Mouse (Mus musculus) midbrain, postnatal 0 days (tissue): ENCODE data around the gene Tbc1d17. TPM values are rescaled to one million over a fixed set of nuclear protein-coding genes. Genes with fewer than 3 reads are reported as not detected.

Experiments
- ATAC-seq: fragments of 200-750 bp; cut with Nextera tagmentation; 2 replicates; pipeline ENCODE4 v1.8.0; 2017; ENCODE audit warnings: moderate number of reproducible peaks, mild to moderate bottlenecking, moderate TSS enrichment, moderate library complexity; ENCODE audit not compliant: low FRiP score
- DNase-seq: peaks from one replicate; pipeline ENCODE4 v3.0.0-alpha.2; 2015; ENCODE audit warnings: low spot score
- H3K27ac ChIP-seq: fragments of 300-500 bp; sonication (generic); 2 replicates; pipeline ENCODE4 v1.5.1; 2014; ENCODE audit warnings: low read depth, mild to moderate bottlenecking, low read length, mixed read lengths
- H3K27me3 ChIP-seq: fragments of 300-500 bp; sonication (generic); 2 replicates; pipeline ENCODE4 v1.6.1; 2014; ENCODE audit warnings: low read length, control low read depth, mixed read lengths; ENCODE audit not compliant: insufficient read depth
- H3K36me3 ChIP-seq: fragments of 300-500 bp; sonication (generic); 2 replicates; pipeline ENCODE4 v1.6.1; 2014; ENCODE audit warnings: low read length, control low read depth, mixed read lengths; ENCODE audit not compliant: insufficient read depth
- H3K4me1 ChIP-seq: fragments of 300-500 bp; sonication (generic); 2 replicates; pipeline ENCODE4 v1.6.1; 2014; ENCODE audit warnings: mild to moderate bottlenecking, control low read depth, antibody characterized with exemption, low read length, mixed read lengths; ENCODE audit not compliant: insufficient read depth
- H3K4me2 ChIP-seq: fragments of 300-500 bp; sonication (generic); 2 replicates; pipeline ENCODE4 v1.6.1; 2014; ENCODE audit warnings: low read depth, mild to moderate bottlenecking, low read length, mixed read lengths; ENCODE audit not compliant: poor library complexity, severe bottlenecking
- H3K4me3 ChIP-seq: fragments of 300-500 bp; sonication (generic); 2 replicates; pipeline ENCODE4 v1.5.1; 2014; ENCODE audit warnings: low read depth, mild to moderate bottlenecking, low read length, moderate library complexity
- H3K9ac ChIP-seq: fragments of 300-500 bp; sonication (generic); replicated peaks from 2 replicates; pipeline ENCODE4 v1.6.1; 2014; ENCODE audit warnings: mild to moderate bottlenecking, low read length, moderate library complexity, mixed read lengths; ENCODE audit not compliant: poor library complexity, severe bottlenecking
- H3K9me3 ChIP-seq: fragments of 300-500 bp; sonication (generic); 2 replicates; pipeline ENCODE4 v1.6.1; 2016; ENCODE audit warnings: low read length, control low read depth
- CTCF ChIP-seq: IDR thresholded peaks from 2 replicates; pipeline ENCODE4 v1.5.1; 2016; ENCODE audit warnings: antibody characterized with exemption, mild to moderate bottlenecking
- WGBS: fragments of 180-500 bp; shearing (Covaris S2); extraction: QIAGEN DNeasy Blood & Tissue Kit; methylation state at CpG from one replicate; pipeline ENCODE4 v1.1.7; 2014; 5-methylcytosine and 5-hydroxymethylcytosine counted together
- polyA plus RNA-seq: library from polyadenylated mRNA; unstranded; fragments of >200 nt; fragmentation: Nextera tagmentation; extraction: Ambion mirVana; gene quantifications from 2 replicates; pipeline ENCODE4 v1.2.1, GENCODE M21; 2015
- total RNA-seq: library from RNA; depleted of rRNA; stranded (reverse); fragments of >200 nt; gene quantifications from 2 replicates; pipeline ENCODE4 v1.2.3, GENCODE M21; 2014; rRNA removed

Tbc1d17 gene
- 79.7 and 129 TPM in 2 replicates for total RNA-seq
- polyA plus RNA-seq: 115 and 126 TPM in 2 replicates

DNA sequence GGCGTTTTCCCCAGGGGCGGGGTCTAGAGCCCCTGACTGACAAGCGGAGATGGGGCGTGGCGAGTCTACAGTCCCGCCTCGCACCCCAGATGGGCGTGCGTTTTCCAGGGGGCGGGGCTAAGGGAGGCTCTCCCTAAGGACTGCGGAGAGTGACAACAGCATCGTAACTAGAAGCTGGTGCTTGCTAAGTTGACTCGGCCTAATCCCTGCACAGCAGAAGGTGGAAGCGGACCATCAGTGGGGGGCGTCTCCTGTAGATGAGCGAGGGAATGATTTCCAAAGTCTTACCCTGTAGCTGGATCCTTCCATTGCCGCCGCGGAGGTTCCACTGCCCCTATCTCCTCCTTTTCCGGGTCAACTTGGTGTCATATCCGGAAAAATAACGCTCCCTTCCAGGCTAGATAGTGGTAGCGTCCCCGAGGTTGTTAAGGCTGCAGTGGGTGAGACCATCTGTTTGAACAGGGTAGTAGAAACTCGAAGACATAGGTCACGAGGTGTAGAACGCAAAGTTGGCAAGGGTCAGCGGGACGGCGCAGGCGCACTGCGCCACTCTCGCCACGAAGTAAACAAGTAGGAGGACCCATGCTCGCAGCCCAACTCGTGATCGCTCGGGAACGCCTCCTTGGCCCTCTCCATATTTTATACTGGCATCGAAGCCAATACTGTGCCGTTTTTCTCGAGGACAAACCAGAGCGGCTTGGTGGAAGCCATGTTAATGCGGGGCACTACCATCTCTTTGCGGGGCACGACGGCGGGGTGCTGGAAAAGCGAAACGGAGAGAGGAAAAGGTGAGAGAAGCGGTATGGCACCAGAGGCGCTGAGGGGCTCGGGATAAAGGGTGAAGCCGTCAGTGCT lies at the start of gene Tbc1d17, which contains the start of gene Akt1s1:
TSS of gene Tbc1d17 (minus strand) at position 519 of the 855 bp plus-strand sequence.
TSS of gene Akt1s1 (plus strand) at position 431 of the 855 bp plus-strand sequence.
- Histone ChIP-seq H3K4me1 (peaks cover 13% of the 10 kb centered on the region; the same call in 1 of the 2 replicates), H3K27me3 (no peaks in the 10 kb centered on the region), H3K27ac (peak within 1 kb of the TSS; percentile 98), H3K4me2 (peak within 1 kb of the TSS; percentile 75), H3K9me3 (no peaks in the 10 kb centered on the region), H3K36me3 (peaks cover 37% of the 10 kb centered on the region), H3K9ac (peak within 1 kb of the TSS; percentile 87), H3K4me3 (peak within 1 kb of the TSS; percentile 64)
- whole genome bisulfite sequencing: under 1% methylated on average over 54 of the region's 54 CpGs
- no peak for TF ChIP-seq CTCF
- DNase-seq (peak; percentile 100), ATAC-seq (peak; percentile 90)

DNA sequence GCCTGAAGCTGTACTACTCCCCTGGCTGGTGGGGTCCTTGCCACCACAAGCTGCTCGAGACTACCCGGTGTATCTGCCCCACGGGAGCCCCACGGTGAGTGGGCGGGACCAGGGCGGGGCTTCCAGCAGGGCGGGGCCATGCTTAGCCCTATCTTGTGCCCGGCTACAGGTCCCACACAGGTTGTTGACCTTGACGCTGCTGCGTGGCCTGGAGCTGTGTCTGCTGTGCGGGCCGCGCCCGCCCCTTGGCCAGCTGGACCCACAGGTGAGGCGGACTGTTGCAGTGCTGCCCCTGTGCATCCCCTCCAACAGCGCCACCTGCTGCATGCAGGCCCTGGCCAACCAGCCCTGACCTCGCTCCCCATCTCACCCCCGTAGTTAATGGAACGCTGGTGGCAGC lies 49.7 kb upstream of the Tbc1d17 start:
- no peaks in the 10 kb centered on the region for H3K9me3 ChIP-seq
- H3K27ac ChIP-seq: no peak overlapping the region
- no peak overlapping the region; the same call in 1 of the 2 replicates for H3K4me2 ChIP-seq
- DNase-seq (no peak), ATAC-seq (no peak)
- peaks cover 19% of the 10 kb centered on the region for H3K4me1 ChIP-seq
- 37% methylated on average over 12 of the region's 19 CpGs for WGBS
- no peak overlapping the region for H3K9ac ChIP-seq
- peaks cover 38% of the 10 kb centered on the region for H3K36me3 ChIP-seq
- TF ChIP-seq CTCF: peak; percentile 49
- no peaks in the 10 kb centered on the region for H3K27me3 ChIP-seq
- no peak overlapping the region for H3K4me3 ChIP-seq

- no peak for TF ChIP-seq CTCF
- 18% methylated on average over 10 of the region's 10 CpGs for WGBS
- no peaks in the 10 kb centered on the region for H3K9me3 ChIP-seq
- H3K4me1 ChIP-seq: peaks cover 23% of the 10 kb centered on the region
- ATAC-seq (no peak), DNase-seq (no peak)
- H3K9ac ChIP-seq: peak overlapping the region; percentile 81
- H3K36me3 ChIP-seq: peaks cover 19% of the 10 kb centered on the region
- peak overlapping the region; percentile 91 for H3K27ac ChIP-seq
- peak overlapping the region; percentile 70 for H3K4me2 ChIP-seq
- H3K4me3 ChIP-seq: peak overlapping the region; percentile 57
- no peaks in the 10 kb centered on the region for H3K27me3 ChIP-seq
These were observed 47.6 kb upstream of the Tbc1d17 start for GRCm38 (mm10) chr7:44896499-44896898.

DNA sequence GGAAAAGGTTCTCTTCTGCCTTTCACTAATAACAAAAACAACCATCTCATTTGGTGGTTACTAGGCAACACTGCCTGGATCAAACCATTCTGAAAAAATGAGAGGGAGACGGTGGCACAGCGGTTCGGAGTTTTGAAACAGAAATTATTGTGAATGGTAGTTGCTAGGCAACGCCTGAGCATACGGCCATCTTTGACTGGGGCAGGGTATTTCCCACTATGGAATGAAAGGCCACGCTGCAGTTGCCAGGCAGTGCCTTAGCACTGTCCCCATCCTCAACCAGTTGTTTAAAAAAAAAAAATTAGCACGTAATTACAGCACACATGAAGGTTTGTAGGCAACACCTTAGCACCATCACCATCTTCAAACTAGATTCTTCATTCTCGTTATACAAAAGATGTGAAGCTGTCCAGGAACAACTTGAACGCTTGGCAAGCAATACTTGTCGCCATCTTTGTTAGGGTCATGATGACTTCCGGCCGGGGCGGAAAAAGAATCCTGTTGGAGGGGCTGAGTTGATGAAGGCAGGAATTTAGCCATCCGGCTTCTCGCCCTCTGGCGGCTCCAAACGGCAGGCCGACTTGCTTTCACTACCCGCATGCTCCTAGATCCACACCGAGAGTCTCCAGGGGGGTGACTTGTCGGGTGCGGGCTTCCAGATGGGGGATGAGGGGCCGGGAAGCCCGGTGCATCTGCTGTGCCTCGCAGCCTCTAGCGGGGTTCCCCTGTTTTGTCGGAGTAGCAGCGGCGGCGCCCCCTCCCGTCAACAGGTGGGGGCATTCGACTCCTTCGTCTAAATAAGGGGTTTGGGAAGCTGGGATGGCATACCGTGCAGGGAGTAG lies 46.9 kb upstream of the Tbc1d17 start, which contains the start of gene Fuz:
TSS of gene Fuz (plus strand) at position 487 of the 842 bp plus-strand sequence.
- Histone ChIP-seq H3K27ac (peak within 1 kb of the TSS; percentile 91), H3K36me3 (peaks cover 19% of the 10 kb centered on the region), H3K4me3 (peak within 1 kb of the TSS; percentile 57), H3K9me3 (no peaks in the 10 kb centered on the region), H3K27me3 (no peaks in the 10 kb centered on the region), H3K4me2 (peak within 1 kb of the TSS; percentile 70), H3K4me1 (peaks cover 28% of the 10 kb centered on the region), H3K9ac (peak within 1 kb of the TSS; percentile 81)
- WGBS: under 1% methylated on average over 34 of the region's 34 CpGs
- DNase-seq (peak; percentile 98), ATAC-seq (peak; percentile 80)
- peak; percentile 82 for TF ChIP-seq CTCF

GRCm38 (mm10) chr7:44895206-44895592 lies 46.3 kb upstream of the Tbc1d17 start:
- no peak for TF ChIP-seq CTCF
- H3K4me1 ChIP-seq: peaks cover 33% of the 10 kb centered on the region
- peak overlapping the region; percentile 91 for H3K27ac ChIP-seq
- no peak for DNase-seq
- peak overlapping the region; percentile 70 for H3K4me2 ChIP-seq
- no peak for ATAC-seq
- peak overlapping the region; percentile 57 for H3K4me3 ChIP-seq
- H3K9me3 ChIP-seq: no peaks in the 10 kb centered on the region
- H3K36me3 ChIP-seq: peaks cover 13% of the 10 kb centered on the region
- 20% methylated on average over 7 of the region's 7 CpGs for WGBS
- 0 out of 2 replicates have a peak overlapping the region, but pooled peaks have one; percentile 19 for H3K9ac ChIP-seq
- H3K27me3 ChIP-seq: no peaks in the 10 kb centered on the region
